Mouse (Mus musculus) CH12.LX (cell line): Measurements from ENCODE around the gene Meox1. TPM values are rescaled to one million over a fixed set of nuclear protein-coding genes. Genes with fewer than 3 reads are reported as not detected.

Experiments used
- DNase-seq: peaks from one replicate; pipeline ENCODE4 v3.0.0-alpha.2; 2013; ENCODE audit errors: extremely low read depth
- H3K27ac ChIP-seq: 2 replicates; pipeline ENCODE4 v1.5.1; 2012; ENCODE audit warnings: low read depth, mild to moderate bottlenecking, control low read depth, moderate library complexity; ENCODE audit not compliant: insufficient read depth
- H3K27me3 ChIP-seq: replicated peaks from 2 replicates; pipeline ENCODE3; 2012; ENCODE audit warnings: inconsistent platforms
- H3K36me3 ChIP-seq, 2 experiments: replicated peaks in 1 of 2; 2 replicates each; pipeline versions ENCODE3 to v1.6.1; 2012; ENCODE audit warnings: inconsistent platforms in 1 of 2, low read length in 1 of 2, mild to moderate bottlenecking in 1 of 2, mixed read lengths in 1 of 2, moderate library complexity in 1 of 2; ENCODE audit not compliant: control insufficient read depth in 1 of 2, insufficient read depth in 1 of 2
- H3K4me1 ChIP-seq, 2 experiments: 2 replicates each; pipeline ENCODE4 v1.6.1; 2012; ENCODE audit warnings: inconsistent platforms in 1 of 2, moderate library complexity in 1 of 2; ENCODE audit not compliant: insufficient read depth in 2 of 2, control insufficient read depth in 1 of 2
- H3K4me2 ChIP-seq: 2 replicates; pipeline ENCODE4 v1.6.1; 2012; ENCODE audit warnings: low read depth, mild to moderate bottlenecking, control low read depth; ENCODE audit not compliant: poor library complexity, insufficient read depth, severe bottlenecking
- H3K4me3 ChIP-seq, 3 experiments: fragments of 150-350 bp in 1 of 3; sonication (generic) in 1 of 3; replicated peaks in 1 of 3; 2 replicates each; pipeline versions ENCODE3 to v1.5.1; 2011 to 2012; ENCODE audit warnings: low read depth in 2 of 3, low read length in 2 of 3, mild to moderate bottlenecking in 2 of 3, moderate library complexity in 2 of 3, control low read depth in 1 of 3, improper control_type of control experiment in 1 of 3, inconsistent platforms in 1 of 3, mixed read lengths in 1 of 3; ENCODE audit not compliant: poor library complexity in 1 of 3
- H3K79me2 ChIP-seq: replicated peaks from 2 replicates; pipeline ENCODE4 v1.6.1; 2012; ENCODE audit warnings: mild to moderate bottlenecking, moderate library complexity; ENCODE audit not compliant: control insufficient read depth, poor library complexity, insufficient read depth, severe bottlenecking; ENCODE audit errors: extremely low read depth
- H3K9ac ChIP-seq: 2 replicates; pipeline ENCODE4 v1.6.1; 2012; ENCODE audit warnings: low read depth, mild to moderate bottlenecking, control low read depth, moderate library complexity; ENCODE audit not compliant: insufficient read depth
- H3K9me3 ChIP-seq: replicated peaks from 2 replicates; pipeline ENCODE3; 2012; ENCODE audit warnings: low read length, inconsistent platforms, mixed read lengths
- ELF1 ChIP-seq: IDR thresholded peaks from 2 replicates; pipeline ENCODE4 v1.6.1; 2014; ENCODE audit warnings: low read depth, mild to moderate bottlenecking, inconsistent platforms, low read length, improper control_type of control experiment
- EP300 ChIP-seq: IDR thresholded peaks from 2 replicates; pipeline ENCODE4 v1.6.1; 2011; ENCODE audit warnings: low read length, improper control_type of control experiment
- GABPA ChIP-seq: IDR thresholded peaks from 2 replicates; pipeline ENCODE4 v1.6.1; 2012; ENCODE audit warnings: low read depth, low read length, improper control_type of control experiment, inconsistent platforms; ENCODE audit not compliant: insufficient replicate concordance
- JUN ChIP-seq: IDR thresholded peaks from 2 replicates; pipeline ENCODE4 v1.6.1; 2011; ENCODE audit warnings: low read depth, mild to moderate bottlenecking, low read length, improper control_type of control experiment, moderate library complexity; ENCODE audit not compliant: insufficient read depth
- KAT2A ChIP-seq: IDR thresholded peaks from 2 replicates; pipeline ENCODE4 v1.6.1; 2012; ENCODE audit warnings: low read length, improper control_type of control experiment, inconsistent platforms; ENCODE audit not compliant: insufficient replicate concordance
- MAFK ChIP-seq: IDR thresholded peaks from 2 replicates; pipeline ENCODE4 v1.6.1; 2011; ENCODE audit warnings: low read length, improper control_type of control experiment; ENCODE audit not compliant: insufficient replicate concordance
- NRF1 ChIP-seq: IDR thresholded peaks from 2 replicates; pipeline ENCODE4 v1.6.1; 2014; ENCODE audit warnings: low read depth, mild to moderate bottlenecking, inconsistent platforms, low read length, improper control_type of control experiment, moderate library complexity
- POLR2A ChIP-seq: IDR thresholded peaks from 2 replicates; pipeline ENCODE4 v1.6.1; 2011; ENCODE audit warnings: low read depth, mild to moderate bottlenecking, improper control_type of control experiment, low read length
- POLR2AphosphoS2 ChIP-seq: IDR thresholded peaks from 2 replicates; pipeline ENCODE4 v1.6.1; 2011; ENCODE audit warnings: low read depth, low read length, improper control_type of control experiment
- RCOR1 ChIP-seq: conservative IDR thresholded peaks from 2 replicates; pipeline ENCODE4 v1.6.1; 2012; ENCODE audit warnings: low read depth, mild to moderate bottlenecking, inconsistent platforms, low read length, improper control_type of control experiment
- SMC3 ChIP-seq: IDR thresholded peaks from 2 replicates; pipeline ENCODE4 v1.6.1; 2011; ENCODE audit warnings: low read depth, low read length, improper control_type of control experiment
- TBP ChIP-seq: conservative IDR thresholded peaks from 2 replicates; pipeline ENCODE4 v1.6.1; 2011; ENCODE audit warnings: low read depth, low read length, improper control_type of control experiment
- TCF12 ChIP-seq: IDR thresholded peaks from 2 replicates; pipeline ENCODE4 v1.6.1; 2014; ENCODE audit warnings: low read depth, mild to moderate bottlenecking, inconsistent platforms, low read length, improper control_type of control experiment
- USF1 ChIP-seq: IDR thresholded peaks from 2 replicates; pipeline ENCODE4 v1.6.1; 2014; ENCODE audit warnings: low read depth, mild to moderate bottlenecking, inconsistent platforms, low read length, improper control_type of control experiment
- USF2 ChIP-seq: conservative IDR thresholded peaks from 2 replicates; pipeline ENCODE4 v1.6.1; 2011; ENCODE audit warnings: low read depth, low read length, improper control_type of control experiment
- ZC3H11A ChIP-seq: IDR thresholded peaks from 2 replicates; pipeline ENCODE4 v1.6.1; 2012; ENCODE audit warnings: low read depth, mild to moderate bottlenecking, inconsistent platforms, low read length, improper control_type of control experiment
- ZKSCAN1 ChIP-seq: IDR thresholded peaks from 2 replicates; pipeline ENCODE4 v1.6.1; 2012; ENCODE audit warnings: low read depth, inconsistent platforms, low read length, improper control_type of control experiment, borderline replicate concordance
- ZNF384 ChIP-seq: IDR thresholded peaks from 2 replicates; pipeline ENCODE4 v1.6.1; 2012; ENCODE audit warnings: low read depth, low read length, improper control_type of control experiment, inconsistent platforms
- dilution Hi-C: fragments of 300-500 bp; cut with MboI; formaldehyde crosslinking; loops from 2 replicates; pipeline ENCODE4 v1.14.3; 2020; ENCODE audit warnings: low sequenced_read_pairs; ENCODE audit not compliant: extremely low pct_unique_long_range_greater_than_20kb, extremely low pct_ligation_motif_present
- in situ Hi-C: fragments of 300-500 bp; cut with MboI; formaldehyde crosslinking; loops from 3 replicates; pipeline ENCODE4 v1.14.3; 2019; ENCODE audit warnings: low sequenced_read_pairs, low pct_ligation_motif_present, low pct_unique_long_range_greater_than_20kb, mixed read lengths
- polyA plus RNA-seq: library from polyadenylated mRNA; unstranded; fragments of >175 nt; gene quantifications from 2 replicates; pipeline ENCODE4 v1.2.1, GENCODE M21; 2012; ENCODE audit warnings: low read depth; ENCODE audit not compliant: insufficient read length
- total RNA-seq, 2 experiments: library from RNA; depleted of rRNA; stranded (reverse); fragments of 300-350 nt in 1 of 2; fragments of >200 nt in 1 of 2; gene quantifications; 2 replicates each; pipeline ENCODE4 v1.2.3; 2012 to 2014

Gene Meox1
- total and polyA plus RNA-seq, 3 experiments = not detected

- dilution Hi-C loops = no loop called here
- in situ Hi-C loops = no loop called here
- H3K9ac ChIP-seq = no peak overlapping the region
These were observed 12.5 kb downstream of the Meox1 start for GRCm38 (mm10) chr11:101881604-101882071.

GRCm38 (mm10) chr11:101881185-101881584 lies 13.0 kb downstream of the Meox1 start:
- no peak overlapping the region for H3K9ac ChIP-seq
- peaks cover 12 to 26% of the 10 kb centered on the region in 2 experiments for H3K4me1 ChIP-seq
- in situ Hi-C loops = no loop called here
- H3K4me2 ChIP-seq = no peak overlapping the region
- no peaks in the 10 kb centered on the region for H3K79me2 ChIP-seq
- TF ChIP-seq TCF12 (no peak), ZNF384 (no peak)
- DNase-seq = no peak
- H3K27me3 ChIP-seq = peaks cover 32% of the 10 kb centered on the region
- H3K9me3 ChIP-seq = no peaks in the 10 kb centered on the region
- dilution Hi-C loops = no loop called here
- no peak overlapping the region for H3K4me3 ChIP-seq
- H3K27ac ChIP-seq = no peak overlapping the region
- no peaks in the 10 kb centered on the region for H3K36me3 ChIP-seq

More at GRCm38 (mm10) chr11:101881604-101882071, 12.5 kb downstream of the Meox1 start:
- peaks cover 32% of the 10 kb centered on the region for H3K27me3 ChIP-seq
- DNase-seq = no peak
- no peak overlapping the region for H3K4me3 ChIP-seq
- no peaks in the 10 kb centered on the region for H3K36me3 ChIP-seq
- H3K4me2 ChIP-seq = no peak overlapping the region
- no peaks in the 10 kb centered on the region for H3K9me3 ChIP-seq
- H3K79me2 ChIP-seq = no peaks in the 10 kb centered on the region
- no peak overlapping the region for H3K27ac ChIP-seq
- H3K4me1 ChIP-seq = peaks cover 17 to 30% of the 10 kb centered on the region in 2 experiments
- TF ChIP-seq RCOR1 = no peak
- TF ChIP-seq USF2 = no peak
- no peak for TF ChIP-seq GABPA
- TF ChIP-seq POLR2AphosphoS2 = no peak
- TF ChIP-seq POLR2A = no peak
- TF ChIP-seq SMC3 = no peak
- TF ChIP-seq MAFK = no peak

GRCm38 (mm10) chr11:101879672-101880071 lies 14.5 kb downstream of the Meox1 start:
- H3K79me2 ChIP-seq = no peaks in the 10 kb centered on the region
- no peaks in the 10 kb centered on the region for H3K36me3 ChIP-seq
- H3K27ac ChIP-seq = no peak overlapping the region
- H3K9me3 ChIP-seq = no peaks in the 10 kb centered on the region
- dilution Hi-C loops (no loop called here), in situ Hi-C loops (no loop called here)
- no peak overlapping the region for H3K4me2 ChIP-seq
- peaks cover 2 to 11% of the 10 kb centered on the region in 2 experiments; a peak in 3 of 4 replicates for H3K4me1 ChIP-seq
- H3K27me3 ChIP-seq = peaks cover 33% of the 10 kb centered on the region
- DNase-seq = no peak
- no peak overlapping the region for H3K9ac ChIP-seq
- TF ChIP-seq NRF1 = no peak
- TF ChIP-seq ZKSCAN1 = no peak
- no peak for TF ChIP-seq EP300
- no peak for TF ChIP-seq KAT2A
- TF ChIP-seq USF1 = no peak
- TF ChIP-seq TBP = no peak
- no peak for TF ChIP-seq ZC3H11A
- TF ChIP-seq ELF1 = no peak
- no peak for TF ChIP-seq POLR2A
- TF ChIP-seq JUN = no peak
- H3K4me3 ChIP-seq = no peak overlapping the region
